Mouse (Mus musculus): ENCODE results near the gene Ugt1a5. TPM values are rescaled to one million over a fixed set of nuclear protein-coding genes. Genes with fewer than 3 reads are reported as not detected.

Gene Ugt1a5
- polyA plus RNA-seq, 1 experiment from 2014 or later, result not detected

DNA sequence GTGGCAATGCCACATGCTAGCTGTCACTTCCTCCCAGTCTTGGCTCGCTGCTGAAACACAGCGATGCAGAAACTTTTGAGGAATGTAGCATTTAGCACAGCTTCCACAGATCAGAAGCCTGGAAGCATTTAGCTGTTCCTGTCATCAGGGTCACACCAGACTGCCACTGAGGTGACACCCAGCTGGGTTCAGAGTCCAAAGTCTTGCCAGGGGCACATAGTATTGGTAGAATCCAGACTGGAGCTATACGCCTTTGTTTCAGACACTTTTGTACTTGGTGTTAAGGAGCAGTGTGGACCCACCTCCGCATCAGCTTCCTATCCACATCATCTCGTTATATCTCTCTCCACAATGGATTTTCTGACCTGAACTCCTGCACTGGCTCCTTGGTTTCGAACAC is 87.7 kb downstream of the Ugt1a5 start:
- H3K27ac ChIP-seq (ENCODE audit: low read length), result no peak overlapping the region
- peaks cover 45% of the 10 kb centered on the region for H3K9me3 ChIP-seq (ENCODE audit: control insufficient read depth, low read length)
- WGBS, result 69% methylated on average over 6 of the region's 6 CpGs

GRCm38 (mm10) chr1:88254793-88255465 is 89.1 kb downstream of the Ugt1a5 start:
- no peak overlapping the region for H3K4me2 ChIP-seq (ENCODE audit: low read depth, low read length)
- H3K9me3 ChIP-seq (ENCODE audit: control insufficient read depth, low read length), result peaks cover 31% of the 10 kb centered on the region
- no peak for ATAC-seq (ENCODE audit: low read depth)
- WGBS, result 80% methylated on average over 12 of the region's 12 CpGs
- peaks cover 4% of the 10 kb centered on the region; the same call in 1 of the 2 replicates for H3K36me3 ChIP-seq (ENCODE audit: control insufficient read depth, insufficient read depth, low read length)
- no peak overlapping the region for H3K4me3 ChIP-seq (ENCODE audit: low read length)
- no peak overlapping the region for H3K27ac ChIP-seq (ENCODE audit: low read length)
- no peak overlapping the region for H3K9ac ChIP-seq (ENCODE audit: low read length)
- no peaks in the 10 kb centered on the region for H3K27me3 ChIP-seq (ENCODE audit: control insufficient read depth, insufficient read depth, low read depth, low read length)
- no peaks in the 10 kb centered on the region for H3K4me1 ChIP-seq (replicated peaks; ENCODE audit: control insufficient read depth, insufficient read depth, low read length)

More for the DNA sequence above, 87.7 kb downstream of the Ugt1a5 start:
- H3K36me3 ChIP-seq (ENCODE audit: control insufficient read depth, insufficient read depth, low read length), result no peaks in the 10 kb centered on the region
- H3K4me3 ChIP-seq (ENCODE audit: low read length), result no peak overlapping the region
- H3K9ac ChIP-seq (ENCODE audit: low read length), result no peak overlapping the region
- ATAC-seq (ENCODE audit: low read depth), result no peak
- no peaks in the 10 kb centered on the region for H3K27me3 ChIP-seq (ENCODE audit: control insufficient read depth, insufficient read depth, low read depth, low read length)
- no peaks in the 10 kb centered on the region for H3K4me1 ChIP-seq (replicated peaks; ENCODE audit: control insufficient read depth, insufficient read depth, low read length)
- no peak overlapping the region for H3K4me2 ChIP-seq (ENCODE audit: low read depth, low read length)

DNA sequence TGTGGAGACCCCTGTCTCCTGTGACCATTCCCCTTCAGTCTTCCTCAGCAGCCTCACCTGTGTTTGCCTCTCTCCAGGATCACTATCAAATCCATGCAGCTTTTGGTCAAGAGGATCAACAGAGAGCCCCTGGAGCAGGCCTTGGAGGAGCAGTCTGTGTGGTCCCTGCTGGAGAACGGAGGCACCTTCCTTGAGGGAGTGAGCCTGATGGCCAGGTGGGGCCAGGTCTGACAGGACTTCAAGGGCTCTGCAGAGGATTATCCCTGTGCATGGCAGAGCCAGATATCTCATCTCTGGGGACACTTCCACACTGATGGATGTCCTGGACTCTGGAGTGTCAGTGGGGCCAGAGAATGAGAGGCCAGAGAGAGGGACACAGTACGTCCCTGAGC is 89.7 kb downstream of the Ugt1a5 start:
- WGBS, result 47% methylated on average over 2 of the region's 2 CpGs
- Histone ChIP-seq H3K4me3 (ENCODE audit: low read length) (no peak overlapping the region), H3K9me3 (ENCODE audit: control insufficient read depth, low read length) (peaks cover 26% of the 10 kb centered on the region)

DNA sequence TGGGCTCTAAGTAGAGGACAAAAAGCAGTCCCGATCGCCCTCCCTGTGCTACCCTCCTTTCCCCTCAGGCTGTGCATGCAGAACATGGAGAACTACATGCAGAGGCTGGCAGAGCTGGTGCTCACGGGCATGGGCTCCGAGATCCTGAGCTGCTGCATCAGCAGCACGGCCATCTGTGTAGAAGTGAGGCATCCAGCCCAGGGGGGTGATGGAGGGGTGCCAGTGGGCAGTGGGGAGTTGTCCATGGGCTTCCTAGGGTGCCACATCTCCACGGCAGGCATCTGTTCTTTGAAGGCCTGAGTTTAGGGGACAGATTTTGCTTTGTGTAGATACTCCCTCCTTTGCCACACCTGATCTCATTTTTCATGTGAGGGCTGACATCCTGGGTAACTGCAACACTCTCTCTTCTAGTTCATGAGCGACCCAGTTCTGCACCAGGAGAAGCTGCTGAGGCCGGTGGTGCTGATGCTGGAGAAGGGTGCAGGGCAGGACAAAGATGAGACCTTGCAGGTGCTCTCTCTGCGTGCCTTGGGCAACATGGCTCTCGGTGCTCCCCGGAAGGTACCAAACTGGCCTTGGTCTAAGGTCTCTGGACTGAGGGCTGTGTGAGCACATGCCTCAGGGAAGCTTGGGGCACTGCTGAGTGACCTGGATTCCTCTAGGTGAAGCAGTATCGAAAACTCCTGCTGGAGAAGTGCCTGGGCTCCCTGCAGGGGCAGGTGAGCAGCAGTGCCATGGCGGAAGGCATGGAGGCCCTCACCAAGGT is 90.4 kb downstream of the Ugt1a5 start:
- H3K4me2 ChIP-seq (ENCODE audit: low read depth, low read length), result no peak overlapping the region
- WGBS, result 76% methylated on average over 13 of the region's 13 CpGs
- H3K9me3 ChIP-seq (ENCODE audit: control insufficient read depth, low read length), result peaks cover 19% of the 10 kb centered on the region; the same call in 1 of the 2 replicates
- no peak overlapping the region for H3K27ac ChIP-seq (ENCODE audit: low read length)
- no peaks in the 10 kb centered on the region for H3K4me1 ChIP-seq (replicated peaks; ENCODE audit: control insufficient read depth, insufficient read depth, low read length)
- H3K9ac ChIP-seq (ENCODE audit: low read length), result no peak overlapping the region
- ATAC-seq (ENCODE audit: low read depth), result no peak
- H3K36me3 ChIP-seq (ENCODE audit: control insufficient read depth, insufficient read depth, low read length), result peaks cover 17% of the 10 kb centered on the region
- no peaks in the 10 kb centered on the region for H3K27me3 ChIP-seq (ENCODE audit: control insufficient read depth, insufficient read depth, low read depth, low read length)
- no peak overlapping the region for H3K4me3 ChIP-seq (ENCODE audit: low read length)

More for the DNA sequence above, 89.7 kb downstream of the Ugt1a5 start:
- peaks cover 10% of the 10 kb centered on the region for H3K36me3 ChIP-seq (ENCODE audit: control insufficient read depth, insufficient read depth, low read length)
- H3K4me2 ChIP-seq (ENCODE audit: low read depth, low read length), result no peak overlapping the region
- no peaks in the 10 kb centered on the region for H3K4me1 ChIP-seq (replicated peaks; ENCODE audit: control insufficient read depth, insufficient read depth, low read length)
- no peak for ATAC-seq (ENCODE audit: low read depth)
- H3K27me3 ChIP-seq (ENCODE audit: control insufficient read depth, insufficient read depth, low read depth, low read length), result no peaks in the 10 kb centered on the region
- H3K27ac ChIP-seq (ENCODE audit: low read length), result no peak overlapping the region
- no peak overlapping the region for H3K9ac ChIP-seq (ENCODE audit: low read length)

GRCm38 (mm10) chr1:88256886-88257663 is 91.3 kb downstream of the Ugt1a5 start:
- WGBS, result 71% methylated on average over 10 of the region's 10 CpGs
- Histone ChIP-seq H3K9ac (ENCODE audit: low read length) (no peak overlapping the region), H3K27me3 (ENCODE audit: control insufficient read depth, insufficient read depth, low read depth, low read length) (no peaks in the 10 kb centered on the region), H3K4me2 (ENCODE audit: low read depth, low read length) (no peak overlapping the region), H3K4me3 (ENCODE audit: low read length) (no peak overlapping the region), H3K9me3 (ENCODE audit: control insufficient read depth, low read length) (peaks cover 16% of the 10 kb centered on the region; the same call in 1 of the 2 replicates), H3K4me1 (replicated peaks; ENCODE audit: control insufficient read depth, insufficient read depth, low read length) (no peaks in the 10 kb centered on the region), H3K27ac (ENCODE audit: low read length) (no peak overlapping the region), H3K36me3 (ENCODE audit: control insufficient read depth, insufficient read depth, low read length) (peaks cover 26% of the 10 kb centered on the region)
- no peak for ATAC-seq (ENCODE audit: low read depth)

- ATAC-seq (ENCODE audit: low read depth), result no peak
- Histone ChIP-seq H3K4me1 (replicated peaks; ENCODE audit: control insufficient read depth, insufficient read depth, low read length) (no peaks in the 10 kb centered on the region), H3K4me2 (ENCODE audit: low read depth, low read length) (no peak overlapping the region), H3K36me3 (ENCODE audit: control insufficient read depth, insufficient read depth, low read length) (peaks cover 32% of the 10 kb centered on the region), H3K4me3 (ENCODE audit: low read length) (no peak overlapping the region), H3K9ac (ENCODE audit: low read length) (no peak overlapping the region), H3K27ac (ENCODE audit: low read length) (no peak overlapping the region), H3K9me3 (ENCODE audit: control insufficient read depth, low read length) (peaks cover 11% of the 10 kb centered on the region; the same call in 1 of the 2 replicates), H3K27me3 (ENCODE audit: control insufficient read depth, insufficient read depth, low read depth, low read length) (no peaks in the 10 kb centered on the region)
- WGBS, result 79% methylated on average over 6 of the region's 6 CpGs
Observed at GRCm38 (mm10) chr1:88257681-88258080, 91.9 kb downstream of the Ugt1a5 start.

DNA sequence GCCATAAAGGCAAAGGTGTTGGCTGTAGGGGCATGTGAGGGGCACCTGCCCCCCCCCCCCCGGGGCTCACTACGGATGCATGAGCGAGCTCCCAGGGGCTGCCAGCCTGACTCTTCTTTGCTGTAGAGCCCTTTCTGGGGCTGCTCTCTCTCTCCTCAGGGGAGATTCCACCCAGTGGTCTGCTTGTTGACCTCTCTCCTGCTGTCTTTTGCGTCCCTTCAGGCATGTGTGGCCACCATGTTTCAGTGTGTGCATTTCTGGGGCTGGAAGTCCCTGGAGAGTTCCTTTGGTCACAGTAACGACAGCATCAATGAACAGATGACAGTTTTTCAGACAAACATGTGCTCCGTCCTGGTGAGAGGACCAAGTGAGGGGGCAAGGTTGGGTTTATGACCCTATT is 92.5 kb downstream of the Ugt1a5 start:
- Histone ChIP-seq H3K36me3 (ENCODE audit: control insufficient read depth, insufficient read depth, low read length) (peaks cover 39% of the 10 kb centered on the region), H3K4me3 (ENCODE audit: low read length) (no peak overlapping the region), H3K4me2 (ENCODE audit: low read depth, low read length) (no peak overlapping the region), H3K27ac (ENCODE audit: low read length) (no peak overlapping the region), H3K27me3 (ENCODE audit: control insufficient read depth, insufficient read depth, low read depth, low read length) (no peaks in the 10 kb centered on the region), H3K9me3 (ENCODE audit: control insufficient read depth, low read length) (peaks cover 11% of the 10 kb centered on the region; the same call in 1 of the 2 replicates), H3K4me1 (replicated peaks; ENCODE audit: control insufficient read depth, insufficient read depth, low read length) (no peaks in the 10 kb centered on the region), H3K9ac (ENCODE audit: low read length) (no peak overlapping the region)
- no peak for ATAC-seq (ENCODE audit: low read depth)
- 63% methylated on average over 6 of the region's 6 CpGs for WGBS

DNA sequence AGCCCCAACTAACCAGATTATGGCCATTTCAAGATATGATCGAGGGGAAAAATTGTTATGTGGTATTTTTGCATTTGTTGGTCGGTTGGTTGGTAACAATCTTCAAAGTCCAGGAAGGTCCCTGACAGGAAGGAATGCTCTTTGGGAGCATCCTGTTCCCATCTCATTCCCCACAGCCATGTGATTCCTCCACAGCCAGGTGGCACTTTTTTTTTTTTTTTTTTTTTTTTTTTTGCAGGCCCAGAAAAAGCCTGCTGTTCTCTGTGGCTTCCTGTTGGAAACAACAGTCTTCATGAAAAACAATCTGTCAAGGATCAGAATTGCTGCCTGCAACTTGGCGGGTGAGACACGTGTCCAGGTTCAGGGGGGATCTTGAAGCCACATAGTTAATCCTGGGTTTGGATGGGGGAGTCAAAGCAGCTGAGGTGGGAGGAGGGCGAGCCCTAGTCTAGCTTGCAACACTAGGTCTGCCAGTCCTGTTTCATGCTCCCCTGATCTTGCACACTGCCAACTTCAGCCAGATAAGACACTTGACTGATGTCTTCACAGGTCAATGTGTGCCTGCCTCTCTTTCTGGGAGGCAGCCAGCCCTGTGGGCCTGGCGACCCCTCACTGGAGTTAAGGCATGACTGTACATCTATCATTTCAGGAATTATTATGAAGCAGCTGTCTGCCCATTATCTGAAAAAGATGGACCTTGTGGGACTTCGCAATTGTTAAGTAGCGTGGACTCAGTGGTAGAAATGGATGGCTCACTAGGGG is 93.2 kb downstream of the Ugt1a5 start:
- peak; percentile 11; the same call in 1 of the 2 replicates for ATAC-seq (ENCODE audit: low read depth)
- Histone ChIP-seq H3K27me3 (ENCODE audit: control insufficient read depth, insufficient read depth, low read depth, low read length) (no peaks in the 10 kb centered on the region), H3K9me3 (ENCODE audit: control insufficient read depth, low read length) (peaks cover 11% of the 10 kb centered on the region; the same call in 1 of the 2 replicates), H3K4me1 (replicated peaks; ENCODE audit: control insufficient read depth, insufficient read depth, low read length) (no peaks in the 10 kb centered on the region), H3K9ac (ENCODE audit: low read length) (no peak overlapping the region), H3K4me2 (ENCODE audit: low read depth, low read length) (no peak overlapping the region), H3K27ac (ENCODE audit: low read length) (no peak overlapping the region), H3K4me3 (ENCODE audit: low read length) (no peak overlapping the region), H3K36me3 (ENCODE audit: control insufficient read depth, insufficient read depth, low read length) (peaks cover 46% of the 10 kb centered on the region)
- 57% methylated on average over 8 of the region's 8 CpGs for WGBS
